Mouse (Mus musculus) hindbrain, embryonic 10.5 days (tissue): ENCODE measurements around the gene Gpr35. TPM values are rescaled to one million over a fixed set of nuclear protein-coding genes. Genes with fewer than 3 reads are reported as not detected.

Source experiments
- DNase-seq: peaks from one replicate; pipeline ENCODE4 v3.0.0-alpha.2; 2017; ENCODE audit warnings: low spot score
- H3K27ac ChIP-seq: fragments of 300-500 bp; sonication (generic); 2 replicates; pipeline ENCODE4 v1.5.1; 2016; ENCODE audit warnings: mild to moderate bottlenecking, moderate library complexity
- H3K27me3 ChIP-seq: fragments of 300-500 bp; sonication (generic); 2 replicates; pipeline ENCODE4 v1.6.1; 2016; ENCODE audit warnings: mild to moderate bottlenecking; ENCODE audit not compliant: poor library complexity, insufficient read depth, severe bottlenecking
- H3K36me3 ChIP-seq: fragments of 300-500 bp; sonication (generic); 2 replicates; pipeline ENCODE4 v1.6.1; 2016; ENCODE audit warnings: mild to moderate bottlenecking, moderate library complexity
- H3K4me1 ChIP-seq: fragments of 300-500 bp; sonication (generic); replicated peaks from 2 replicates; pipeline ENCODE4 v1.6.1; 2016; ENCODE audit warnings: mild to moderate bottlenecking
- H3K4me3 ChIP-seq: fragments of 300-500 bp; sonication (generic); 2 replicates; pipeline ENCODE4 v1.5.1; 2016; ENCODE audit warnings: mild to moderate bottlenecking, moderate library complexity
- H3K9me3 ChIP-seq: fragments of 300-500 bp; sonication (generic); 2 replicates; pipeline ENCODE4 v1.6.1; 2016; ENCODE audit warnings: mild to moderate bottlenecking, moderate library complexity
- WGBS: fragments of 180-500 bp; shearing (Covaris S2); methylation state at CpG from one replicate; pipeline ENCODE4 v1.1.7; 2016; 5-methylcytosine and 5-hydroxymethylcytosine counted together
- polyA plus RNA-seq: library from polyadenylated mRNA; unstranded; fragments of >200 nt; fragmentation: Nextera tagmentation; extraction: Ambion mirVana; gene quantifications from 2 replicates; pipeline ENCODE4 v1.2.1, GENCODE M21; 2016

The Gpr35 gene
- polyA plus RNA-seq, 1 experiment from 2014 or later, result 0.05 TPM

- 47% methylated on average over 1 of the region's 1 CpGs for WGBS
- H3K36me3 ChIP-seq, result peaks cover 38% of the 10 kb centered on the region
- H3K4me3 ChIP-seq, result peak overlapping the region; percentile 79
- peak overlapping the region; percentile 94; the same call in 1 of the 2 replicates for H3K27ac ChIP-seq
- no peaks in the 10 kb centered on the region for H3K9me3 ChIP-seq
- peaks cover 22% of the 10 kb centered on the region for H3K27me3 ChIP-seq
- no peak for DNase-seq
- peaks cover 45% of the 10 kb centered on the region for H3K4me1 ChIP-seq
These were observed 38.4 kb upstream of the Gpr35 start for GRCm38 (mm10) chr1:92912286-92912685.

DNA sequence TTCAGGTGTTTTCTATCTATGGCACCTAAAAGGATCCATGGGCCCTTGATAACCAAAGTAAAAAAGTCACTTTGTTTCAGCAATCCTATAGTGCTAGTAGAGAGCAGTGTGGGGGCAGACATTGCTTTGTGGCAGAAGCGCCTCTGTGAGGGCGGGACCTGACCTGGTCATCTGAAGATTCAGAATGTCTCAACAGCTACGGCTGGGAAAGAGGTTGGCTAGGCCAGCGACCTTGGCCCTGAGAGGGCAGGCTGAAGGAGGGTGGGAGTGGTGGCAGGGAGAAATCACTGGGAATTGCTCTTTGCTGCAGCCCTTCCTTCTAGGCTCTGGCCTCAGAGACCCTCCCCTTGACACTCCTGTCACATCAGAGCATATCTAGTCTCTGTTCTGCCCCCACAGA is 36.4 kb upstream of the Gpr35 start:
- Histone ChIP-seq H3K4me1 (peaks cover 36% of the 10 kb centered on the region), H3K27ac (no peak overlapping the region), H3K36me3 (peaks cover 58% of the 10 kb centered on the region), H3K27me3 (peaks cover 7% of the 10 kb centered on the region), H3K4me3 (no peak overlapping the region), H3K9me3 (no peaks in the 10 kb centered on the region)
- 79% methylated on average over 4 of the region's 4 CpGs for WGBS
- DNase-seq, result no peak

- no peak overlapping the region for H3K27ac ChIP-seq
- no peak for DNase-seq
- peaks cover 66% of the 10 kb centered on the region for H3K36me3 ChIP-seq
- no peak overlapping the region for H3K4me3 ChIP-seq
- H3K27me3 ChIP-seq, result no peaks in the 10 kb centered on the region
- H3K9me3 ChIP-seq, result no peaks in the 10 kb centered on the region
- peaks cover 30% of the 10 kb centered on the region for H3K4me1 ChIP-seq
- WGBS, result 93% methylated on average over 11 of the region's 11 CpGs
These were observed 35.7 kb upstream of the Gpr35 start for GRCm38 (mm10) chr1:92914993-92915392.

- H3K27me3 ChIP-seq, result no peaks in the 10 kb centered on the region
- H3K27ac ChIP-seq, result no peak overlapping the region
- WGBS, result 92% methylated on average over 9 of the region's 9 CpGs
- no peak for DNase-seq
- peaks cover 81% of the 10 kb centered on the region for H3K36me3 ChIP-seq
- H3K9me3 ChIP-seq, result no peaks in the 10 kb centered on the region
- H3K4me3 ChIP-seq, result no peak overlapping the region
- peaks cover 14% of the 10 kb centered on the region for H3K4me1 ChIP-seq
These were observed 33.9 kb upstream of the Gpr35 start for GRCm38 (mm10) chr1:92916725-92917124.

GRCm38 (mm10) chr1:92919151-92919550 is 31.5 kb upstream of the Gpr35 start:
- no peaks in the 10 kb centered on the region for H3K27me3 ChIP-seq
- no peak overlapping the region for H3K4me3 ChIP-seq
- peaks cover 74% of the 10 kb centered on the region for H3K36me3 ChIP-seq
- H3K9me3 ChIP-seq, result no peaks in the 10 kb centered on the region
- no peak for DNase-seq
- no peak overlapping the region for H3K27ac ChIP-seq
- WGBS, result 95% methylated on average over 11 of the region's 11 CpGs
- H3K4me1 ChIP-seq, result no peaks in the 10 kb centered on the region

- peaks cover 68% of the 10 kb centered on the region for H3K36me3 ChIP-seq
- no peak for DNase-seq
- WGBS, result 92% methylated on average over 12 of the region's 12 CpGs
These were observed 30.9 kb upstream of the Gpr35 start for GRCm38 (mm10) chr1:92919775-92920174.

DNA sequence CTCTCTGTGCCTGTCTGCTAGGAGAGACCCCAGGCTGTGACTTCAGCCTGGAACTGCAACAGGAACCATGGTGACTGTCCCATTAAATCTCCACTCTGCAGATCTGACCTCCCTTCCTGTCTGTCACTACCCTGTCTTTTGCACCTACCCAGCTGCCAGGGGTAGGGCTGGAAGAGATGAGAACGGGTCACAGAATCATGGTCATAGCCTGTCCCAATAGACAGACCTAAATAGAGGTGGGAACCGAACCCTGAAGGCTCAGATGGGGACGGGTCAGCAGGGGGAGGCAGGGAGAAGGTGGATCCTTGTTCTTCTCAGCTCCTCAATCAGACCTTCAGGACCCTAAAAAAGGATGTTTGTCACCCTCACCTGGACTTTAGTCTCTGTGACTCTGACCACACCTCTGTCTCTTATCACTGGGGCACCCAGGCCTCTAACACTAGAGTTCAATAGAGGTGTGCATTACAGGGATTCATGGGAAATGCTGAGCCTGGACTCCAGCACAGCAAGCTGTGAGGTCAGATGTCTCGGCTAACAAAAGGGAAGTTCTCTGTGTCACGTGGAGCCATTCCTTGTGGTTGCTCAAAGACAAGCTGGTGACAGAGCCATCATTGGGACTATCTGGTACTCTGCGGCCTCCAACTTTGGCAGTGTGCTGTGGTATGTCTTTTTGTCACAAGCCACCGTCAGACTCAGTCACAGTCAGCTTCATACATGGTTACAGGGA is 30.0 kb upstream of the Gpr35 start:
- no peaks in the 10 kb centered on the region for H3K9me3 ChIP-seq
- no peak overlapping the region for H3K4me3 ChIP-seq
- no peak overlapping the region for H3K27ac ChIP-seq
- no peaks in the 10 kb centered on the region for H3K4me1 ChIP-seq
- no peaks in the 10 kb centered on the region for H3K27me3 ChIP-seq
- peaks cover 59% of the 10 kb centered on the region for H3K36me3 ChIP-seq
- 81% methylated on average over 7 of the region's 7 CpGs for WGBS
- no peak for DNase-seq

More at GRCm38 (mm10) chr1:92919775-92920174, 30.9 kb upstream of the Gpr35 start:
- Histone ChIP-seq H3K9me3 (no peaks in the 10 kb centered on the region), H3K27ac (no peak overlapping the region), H3K4me1 (no peaks in the 10 kb centered on the region), H3K27me3 (no peaks in the 10 kb centered on the region), H3K4me3 (no peak overlapping the region)

- no peak for DNase-seq
- Histone ChIP-seq H3K4me3 (no peak overlapping the region), H3K4me1 (no peaks in the 10 kb centered on the region), H3K27ac (no peak overlapping the region), H3K9me3 (no peaks in the 10 kb centered on the region), H3K36me3 (peaks cover 51% of the 10 kb centered on the region), H3K27me3 (no peaks in the 10 kb centered on the region)
- 92% methylated on average over 4 of the region's 4 CpGs for WGBS
These were observed 29.2 kb upstream of the Gpr35 start for GRCm38 (mm10) chr1:92921496-92921895.

GRCm38 (mm10) chr1:92930171-92930706 is 20.4 kb upstream of the Gpr35 start:
- no peak overlapping the region for H3K27ac ChIP-seq
- no peaks in the 10 kb centered on the region for H3K27me3 ChIP-seq
- no peak overlapping the region for H3K4me3 ChIP-seq
- DNase-seq, result no peak
- H3K4me1 ChIP-seq, result peaks cover 13% of the 10 kb centered on the region
- 0 out of 2 replicates have a peak, but pooled peaks cover 5% of the 10 kb centered on the region for H3K9me3 ChIP-seq
- no peaks in the 10 kb centered on the region for H3K36me3 ChIP-seq
- 35% methylated on average over 1 of the region's 1 CpGs for WGBS

DNA sequence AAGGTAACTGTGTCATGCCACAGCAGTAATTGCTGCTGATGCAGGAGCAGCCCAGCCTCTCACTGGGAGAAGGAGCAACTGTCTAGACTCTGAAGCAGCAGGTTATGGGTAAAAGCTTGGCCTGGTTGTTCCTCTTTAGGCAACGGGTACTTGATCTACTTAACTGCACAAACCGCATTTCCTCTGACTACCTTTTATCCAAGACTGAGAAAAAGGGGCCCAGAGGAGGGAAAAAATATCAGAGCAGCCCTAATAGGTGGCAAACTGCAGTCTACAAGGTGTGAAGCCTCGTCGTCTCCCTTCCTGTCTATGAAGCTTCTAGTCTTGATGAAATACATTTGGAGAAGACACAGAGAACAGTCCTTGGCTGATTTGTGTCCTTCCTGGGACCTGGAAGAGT is 17.1 kb upstream of the Gpr35 start:
- Histone ChIP-seq H3K27me3 (no peaks in the 10 kb centered on the region), H3K27ac (peak overlapping the region; percentile 96), H3K4me1 (peaks cover 36% of the 10 kb centered on the region), H3K36me3 (peaks cover 14% of the 10 kb centered on the region), H3K4me3 (peak overlapping the region; percentile 88), H3K9me3 (0 out of 2 replicates have a peak, but pooled peaks cover 5% of the 10 kb centered on the region)
- 78% methylated on average over 4 of the region's 4 CpGs for WGBS
- DNase-seq, result no peak

DNA sequence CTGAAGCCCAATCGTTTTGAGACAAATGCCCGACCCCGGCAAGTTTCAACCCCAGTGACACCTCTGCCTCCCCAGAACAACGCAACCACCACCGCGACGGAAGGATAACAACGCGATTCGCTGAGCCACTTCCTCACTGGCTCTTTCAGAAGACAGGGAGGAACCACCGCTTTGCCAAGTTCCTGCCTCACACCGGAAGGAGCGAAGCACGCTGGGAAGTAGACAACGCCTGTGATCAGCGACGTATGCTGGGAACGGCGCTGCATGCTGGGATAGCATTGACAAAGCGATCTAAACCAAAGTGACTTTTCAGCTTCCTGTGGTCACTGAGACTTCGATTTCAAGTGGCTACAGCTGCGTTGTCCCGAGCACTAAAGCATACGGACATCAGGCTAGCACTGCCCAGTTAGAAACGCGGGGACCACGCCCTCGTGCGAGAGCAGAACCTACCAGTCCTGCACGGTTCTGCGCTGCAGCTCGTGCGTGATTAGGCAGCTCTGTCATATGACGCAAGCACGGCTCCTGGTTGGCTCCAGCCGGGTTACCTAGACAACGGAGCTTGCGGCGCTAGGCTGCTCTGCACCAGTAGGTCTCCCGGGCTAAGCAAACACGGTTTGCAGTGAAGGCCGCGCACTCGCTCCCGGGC is 16.4 kb upstream of the Gpr35 start, which contains the start of gene Capn10:
TSS of gene Capn10 (plus strand) at position 195 of the 646 bp plus-strand sequence.
- Histone ChIP-seq H3K4me1 (peaks cover 36% of the 10 kb centered on the region), H3K9me3 (0 out of 2 replicates have a peak, but pooled peaks cover 5% of the 10 kb centered on the region), H3K36me3 (peaks cover 21% of the 10 kb centered on the region), H3K4me3 (peak within 1 kb of the TSS; percentile 88), H3K27ac (peak within 1 kb of the TSS; percentile 96), H3K27me3 (no peaks in the 10 kb centered on the region)
- WGBS, result under 1% methylated on average over 45 of the region's 45 CpGs
- DNase-seq, result peak; percentile 95

DNA sequence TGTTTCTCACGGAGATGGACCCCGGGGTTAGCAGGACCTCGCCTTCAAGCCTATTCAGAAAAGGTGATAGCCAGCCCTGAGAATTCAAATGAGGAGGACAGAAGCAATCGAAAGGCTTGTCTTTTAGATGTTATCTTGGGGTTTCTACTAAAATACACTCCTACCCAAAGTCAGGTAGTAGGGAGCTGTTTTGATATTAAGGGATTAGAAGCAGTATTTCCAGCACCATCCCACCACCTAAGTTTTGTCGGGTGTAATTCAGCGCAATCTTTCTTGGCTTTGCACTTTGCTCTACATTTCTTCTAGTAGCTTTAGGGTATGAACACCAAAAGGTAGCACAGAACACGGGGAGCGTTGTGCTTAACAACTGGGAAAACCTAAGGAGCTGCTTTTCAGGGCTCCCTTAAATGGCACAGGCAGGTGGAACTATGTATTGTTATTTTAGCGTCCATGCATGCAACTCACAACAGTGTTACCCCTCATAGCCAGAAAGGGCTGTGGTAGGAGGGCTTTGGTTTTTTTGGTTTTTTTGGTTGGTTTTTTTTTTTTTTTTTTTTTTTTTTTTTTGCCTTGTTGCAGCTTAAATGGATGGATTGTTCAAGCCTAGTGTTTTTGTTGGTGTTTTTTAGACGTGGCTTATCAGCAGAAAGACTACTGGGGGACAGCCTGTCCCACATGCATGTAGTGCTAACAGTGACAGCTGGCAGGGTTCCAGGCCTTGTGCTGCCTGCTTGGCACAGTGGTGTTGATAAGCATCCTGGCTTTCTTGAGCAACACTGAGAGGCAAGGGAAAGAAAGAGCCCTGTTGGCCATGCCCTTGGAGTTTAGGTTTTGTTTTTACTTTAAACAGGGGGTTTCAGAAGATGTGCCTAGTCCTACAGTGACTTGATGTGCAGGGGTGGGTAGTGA is 15.4 kb upstream of the Gpr35 start:
- DNase-seq, result no peak
- Histone ChIP-seq H3K9me3 (0 out of 2 replicates have a peak, but pooled peaks cover 5% of the 10 kb centered on the region), H3K27me3 (no peaks in the 10 kb centered on the region), H3K27ac (peak overlapping the region; percentile 96), H3K36me3 (peaks cover 31% of the 10 kb centered on the region), H3K4me3 (peak overlapping the region; percentile 88), H3K4me1 (peaks cover 36% of the 10 kb centered on the region)
- WGBS, result 21% methylated on average over 10 of the region's 10 CpGs
